Mouse (Mus musculus): ENCODE measurements around the gene Timm50. TPM values are rescaled to one million over a fixed set of nuclear protein-coding genes. Genes with fewer than 3 reads are reported as not detected.

Gene Timm50
- polyA plus RNA-seq, 1 experiment from 2014 or later, result 255 TPM

Other genes with a start within 250 kb of the Timm50 start
- 0.03 and 0.32 TPM in 2 replicates for gene Fcgbp, start 240.8 kb downstream of the Timm50 start, polyA plus RNA-seq (2016; fragmentation: Nextera tagmentation; extraction: Ambion mirVana)
- gene 9530053A07Rik, start 182.6 kb downstream of the Timm50 start, polyA plus RNA-seq (2016; fragmentation: Nextera tagmentation; extraction: Ambion mirVana), result 0.09 and 0.13 TPM in 2 replicates
- 123 and 147 TPM in 2 replicates for gene Fbl, start 142.4 kb downstream of the Timm50 start, polyA plus RNA-seq (2016; fragmentation: Nextera tagmentation; extraction: Ambion mirVana)
- gene Dyrk1b, start 132.6 kb downstream of the Timm50 start, polyA plus RNA-seq (2016; fragmentation: Nextera tagmentation; extraction: Ambion mirVana), result 16.2 and 23.4 TPM in 2 replicates
- 2.1 TPM in 2 replicates for gene Eid2, start 44.2 kb downstream of the Timm50 start, polyA plus RNA-seq (2016; fragmentation: Nextera tagmentation; extraction: Ambion mirVana)
- 11.8 and 14.3 TPM in 2 replicates for gene Eid2b, start 34.3 kb downstream of the Timm50 start, polyA plus RNA-seq (2016; fragmentation: Nextera tagmentation; extraction: Ambion mirVana)
- 0.58 and 0.80 TPM in 2 replicates for gene Selenov, start 20.9 kb downstream of the Timm50 start, polyA plus RNA-seq (2016; fragmentation: Nextera tagmentation; extraction: Ambion mirVana)
- 50.2 and 88.5 TPM in 2 replicates for gene Dll3, start 9.8 kb downstream of the Timm50 start, polyA plus RNA-seq (2016; fragmentation: Nextera tagmentation; extraction: Ambion mirVana)
- gene Supt5, start 26.7 kb upstream of the Timm50 start, polyA plus RNA-seq (2016; fragmentation: Nextera tagmentation; extraction: Ambion mirVana), result 107 and 118 TPM in 2 replicates
- gene Rps16, start 38.6 kb upstream of the Timm50 start, polyA plus RNA-seq (2016; fragmentation: Nextera tagmentation; extraction: Ambion mirVana), result 777 and 925 TPM in 2 replicates
- 82.4 and 93.0 TPM in 2 replicates for gene Plekhg2, start 60.5 kb upstream of the Timm50 start, polyA plus RNA-seq (2016; fragmentation: Nextera tagmentation; extraction: Ambion mirVana)
- 5.3 and 5.8 TPM in 2 replicates for gene Zfp36, start 68.2 kb upstream of the Timm50 start, polyA plus RNA-seq (2016; fragmentation: Nextera tagmentation; extraction: Ambion mirVana)
- 62.9 and 65.0 TPM in 2 replicates for gene Med29, start 80.6 kb upstream of the Timm50 start, polyA plus RNA-seq (2016; fragmentation: Nextera tagmentation; extraction: Ambion mirVana)
- gene Paf1, start 80.9 kb upstream of the Timm50 start, polyA plus RNA-seq (2016; fragmentation: Nextera tagmentation; extraction: Ambion mirVana), result 83.2 and 85.4 TPM in 2 replicates
- gene Gmfg, start 125.4 kb upstream of the Timm50 start, polyA plus RNA-seq (2016; fragmentation: Nextera tagmentation; extraction: Ambion mirVana), result 6.7 and 7.1 TPM in 2 replicates
- 4.4 and 5.2 TPM in 2 replicates for gene Lrfn1, start 139.9 kb upstream of the Timm50 start, polyA plus RNA-seq (2016; fragmentation: Nextera tagmentation; extraction: Ambion mirVana)
- gene Ifnl2, start 198.4 kb upstream of the Timm50 start, polyA plus RNA-seq (2016; fragmentation: Nextera tagmentation; extraction: Ambion mirVana), result not detected in 2 replicates
- not detected in 2 replicates for gene Ifnl3, start 210.8 kb upstream of the Timm50 start, polyA plus RNA-seq (2016; fragmentation: Nextera tagmentation; extraction: Ambion mirVana)
- gene Sycn, start 228.8 kb upstream of the Timm50 start, polyA plus RNA-seq (2016; fragmentation: Nextera tagmentation; extraction: Ambion mirVana), result not detected in 2 replicates
- gene Nccrp1, start 235.2 kb upstream of the Timm50 start, polyA plus RNA-seq (2016; fragmentation: Nextera tagmentation; extraction: Ambion mirVana), result 0.10 TPM in 1 of 2 replicates, not detected in the other

All from hindbrain, embryonic 10.5 days (tissue).